Mouse (Mus musculus): Measurements from ENCODE around the gene Ddx18.

Gene Ddx18

GRCm38 (mm10) chr1:121527600-121528398, 40.0 kb downstream of the Ddx18 start:
- no peak for DNase-seq (ENCODE audit: low read depth, low spot score)

DNA sequence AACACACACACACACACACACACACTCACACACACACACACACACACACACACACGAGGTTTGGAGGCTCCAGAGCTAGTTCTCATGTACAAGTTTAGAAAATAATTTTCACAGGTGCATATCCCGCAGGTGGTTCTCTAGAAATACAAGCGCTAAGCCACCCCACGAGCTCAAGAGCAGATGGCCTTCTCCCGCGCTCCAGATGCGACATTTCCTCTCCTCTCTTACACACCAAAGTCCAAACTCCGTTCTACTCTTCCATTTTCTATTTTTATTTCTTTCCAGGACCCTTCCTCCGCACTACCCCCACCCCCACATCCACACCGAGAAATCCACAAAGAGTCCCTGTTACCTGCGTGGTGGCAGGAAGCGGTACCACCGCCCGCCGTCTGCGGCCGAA, 40.7 kb downstream of the Ddx18 start:
- DNase-seq (ENCODE audit: low read depth, low spot score), result no peak

DNA sequence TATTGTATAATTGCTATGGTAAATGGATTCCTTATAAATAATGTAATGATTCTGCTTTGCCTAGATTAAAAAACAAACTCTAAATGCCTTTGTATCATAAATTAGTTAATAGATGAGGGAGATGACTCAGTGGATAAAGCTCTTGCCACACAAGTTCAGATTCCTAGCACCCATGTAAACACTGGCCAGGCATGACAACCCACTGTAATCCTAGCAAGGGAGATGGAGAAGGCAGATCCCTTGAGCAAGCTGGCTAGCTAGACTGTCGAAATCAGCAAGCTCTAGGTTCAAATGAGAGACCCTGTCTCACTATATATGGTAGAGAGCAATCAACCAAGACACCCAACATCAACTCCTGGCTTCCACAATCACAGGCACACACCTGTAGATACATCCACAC, 49.2 kb downstream of the Ddx18 start:
- no peak for DNase-seq (ENCODE audit: low read depth, low spot score)

DNA sequence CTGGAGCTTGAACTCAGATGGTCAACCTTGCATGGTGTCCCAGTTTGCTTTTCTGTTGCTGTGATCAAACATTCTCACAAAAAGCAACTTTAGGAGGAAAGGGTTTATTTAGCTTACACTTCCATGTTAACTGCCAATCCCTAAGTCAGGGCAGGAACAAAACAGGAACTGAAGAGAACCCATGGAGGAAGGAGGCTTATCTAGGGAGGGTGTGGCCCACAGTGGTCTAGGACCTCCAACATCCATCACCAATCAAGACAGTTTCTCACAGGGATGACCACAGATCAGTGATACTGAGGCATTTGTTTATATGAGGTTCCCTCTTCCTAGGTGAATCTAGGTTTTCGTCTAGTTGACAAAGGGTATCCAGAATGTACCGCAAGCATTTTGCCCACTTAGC, 55.8 kb downstream of the Ddx18 start:
- no peak for DNase-seq (ENCODE audit: low read depth, low spot score)

DNA sequence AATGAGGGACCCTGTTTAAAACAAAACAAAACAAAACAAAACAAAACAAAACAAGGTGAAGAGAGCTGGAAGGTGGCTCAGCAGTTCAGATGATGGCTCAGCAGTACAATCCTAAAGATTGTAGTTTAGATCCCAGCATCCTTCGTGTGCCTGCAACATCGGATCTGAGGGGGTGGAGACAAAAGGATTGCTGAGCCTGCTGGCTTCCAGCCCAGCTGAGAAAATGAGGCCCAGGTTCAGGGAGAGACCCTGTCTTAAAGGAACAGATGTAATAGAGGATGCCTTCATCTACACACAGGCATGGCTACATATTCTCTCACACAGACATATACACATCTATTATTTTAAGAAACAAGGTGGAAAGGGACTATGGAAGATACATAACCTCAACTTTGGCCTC, 56.6 kb downstream of the Ddx18 start:
- DNase-seq (ENCODE audit: low read depth, low spot score), result no peak

GRCm38 (mm10) chr1:121510420-121511140, 57.2 kb downstream of the Ddx18 start:
- DNase-seq (ENCODE audit: low read depth, low spot score), result no peak

- DNase-seq (ENCODE audit: low read depth, low spot score), result no peak
Observed at GRCm38 (mm10) chr1:121508729-121509128, 59.1 kb downstream of the Ddx18 start.
